ENCODE assay signal across 8 mouse cellular contexts in genomic region chr10:112801560-112801959, GRCm38 (mm10).
DNase-seq lines count a peak whose midpoint lies in the region; ATAC-seq lines count a peak whose summit lies in the region.

No protein-coding gene starts in this region.

- no peak overlapping the region for H3K4me3 ChIP-seq in hindbrain, embryonic 16.5 days (ENCODE audit: low read length)

- no peaks in the 10 kb centered on the region for H3K27me3 ChIP-seq in hindbrain, embryonic 16.5 days (replicated peaks; ENCODE audit: control insufficient read depth, insufficient read depth, low read length)

- WGBS in hindbrain, embryonic 16.5 days: 5% methylated on average over 5 of the region's 5 CpGs

- H3K36me3 ChIP-seq in hindbrain, embryonic 16.5 days (ENCODE audit: control insufficient read depth, insufficient read depth, low read length): no peaks in the 10 kb centered on the region

- no peaks in the 10 kb centered on the region for H3K9me3 ChIP-seq in hindbrain, embryonic 16.5 days (ENCODE audit: control insufficient read depth, low read length)

- intact Hi-C loops in left cerebral cortex, postnatal 36 days (cut with DNase I): loop anchor here (5.0 kb wide), 1 partner anchor 739 kb away; the partner anchor contains the start of gene Glipr1l1

- peak; percentile 35 to 48 for DNase-seq in left cerebral cortex, adult 18-20 months (ENCODE audit: low spot score in 2 of 2)
- DNase-seq in left cerebral cortex, adult 11 months (ENCODE audit: low spot score): no peak
- DNase-seq in NIH3T3 (ENCODE audit: low read depth): peak; percentile 83
- peak; percentile 69 for DNase-seq in embryo, embryonic 11 days
- DNase-seq in left cerebral cortex, postnatal 36 days (ENCODE audit: low spot score in 2 of 2): peak; percentile 19 to 24
- DNase-seq in spleen, postnatal 36 days (ENCODE audit: low spot score in 2 of 2): no peak

- H3K4me2 ChIP-seq in hindbrain, embryonic 16.5 days (ENCODE audit: low read length): no peak overlapping the region

- H3K4me1 ChIP-seq in hindbrain, embryonic 16.5 days (ENCODE audit: control insufficient read depth, insufficient read depth, low read depth, low read length): no peaks in the 10 kb centered on the region

- H3K9ac ChIP-seq in hindbrain, embryonic 16.5 days (ENCODE audit: low read depth, low read length): no peak overlapping the region

- H3K27ac ChIP-seq in hindbrain, embryonic 16.5 days (ENCODE audit: low read depth, low read length): no peak overlapping the region

- ATAC-seq in hindbrain, embryonic 16.5 days: peak; percentile 64; the same call in 1 of the 2 replicates
- peak; percentile 70; the same call in 1 of the 2 replicates for ATAC-seq in monocyte, adult 5-6 weeks (replicated peaks; ENCODE audit: insufficient number of reproducible peaks, low FRiP score, low TSS enrichment, poor library complexity, severe bottlenecking)

Comparison
In these comparisons a context has a peak if more than half of its experiments do, and no peak if none do; other contexts are left out.
1. DNase-seq: peak in left cerebral cortex, adult 18-20 months (2 of 2), NIH3T3 (single experiment), embryo, embryonic 11 days (single experiment) and left cerebral cortex, postnatal 36 days (2 of 2); none in left cerebral cortex, adult 11 months (single experiment) and spleen, postnatal 36 days (0 of 2).